Mouse (Mus musculus) forebrain, embryonic 14.5 days (tissue): ENCODE measurements at regions not wholly inside any gene's neighbourhood (a gene's known extent, or its start where the extent isn't known, plus 50 kb on each side); places are given as distances from the start of the nearest gene placed in this dataset.

Source experiments
- ATAC-seq: fragments of 200-750 bp; cut with Nextera tagmentation; 2 replicates; pipeline ENCODE4 v1.8.0; 2017; ENCODE audit warnings: mild to moderate bottlenecking, moderate library complexity
- DNase-seq: peaks from one replicate; pipeline ENCODE4 v3.0.0-alpha.2; 2015; ENCODE audit warnings: low spot score
- H3K27ac ChIP-seq: fragments of 300-500 bp; sonication (generic); 2 replicates; pipeline ENCODE4 v1.5.1; 2014; ENCODE audit warnings: low read depth, mild to moderate bottlenecking, control low read depth, low read length, moderate library complexity
- H3K27me3 ChIP-seq: fragments of 300-500 bp; sonication (generic); replicated peaks from 2 replicates; pipeline ENCODE4 v1.6.1; 2014; ENCODE audit warnings: low read length, control low read depth, mixed read lengths; ENCODE audit not compliant: control insufficient read depth, insufficient read depth
- H3K36me3 ChIP-seq: fragments of 300-500 bp; sonication (generic); 2 replicates; pipeline ENCODE4 v1.6.1; 2014; ENCODE audit warnings: low read length, control low read depth; ENCODE audit not compliant: control insufficient read depth, insufficient read depth
- H3K4me1 ChIP-seq: fragments of 300-500 bp; sonication (generic); 2 replicates; pipeline ENCODE4 v1.6.1; 2014; ENCODE audit warnings: antibody characterized with exemption, low read length, control low read depth; ENCODE audit not compliant: control insufficient read depth, insufficient read depth
- H3K4me2 ChIP-seq: fragments of 300-500 bp; sonication (generic); 2 replicates; pipeline ENCODE4 v1.6.1; 2014; ENCODE audit warnings: mild to moderate bottlenecking, control low read depth, low read length
- H3K4me3 ChIP-seq: fragments of 300-500 bp; sonication (generic); 2 replicates; pipeline ENCODE4 v1.5.1; 2014; ENCODE audit warnings: low read depth, low read length, control low read depth
- H3K9ac ChIP-seq: fragments of 300-500 bp; sonication (generic); 2 replicates; pipeline ENCODE4 v1.6.1; 2014; ENCODE audit warnings: mild to moderate bottlenecking, low read length, control low read depth, moderate library complexity
- H3K9me3 ChIP-seq: fragments of 300-500 bp; sonication (generic); replicated peaks from 2 replicates; pipeline ENCODE4 v1.6.1; 2016; ENCODE audit warnings: low read length, control low read depth, mixed read lengths; ENCODE audit not compliant: control insufficient read depth
- WGBS: fragments of 180-500 bp; shearing (Covaris S2); extraction: QIAGEN DNeasy Blood & Tissue Kit; methylation state at CpG from one replicate; pipeline ENCODE4 v1.1.7; 2014; 5-methylcytosine and 5-hydroxymethylcytosine counted together

GRCm38 (mm10) chr10:126664408-126665083 lies 236.6 kb downstream of the Atp23 start:
- H3K9ac ChIP-seq = no peak overlapping the region
- 0 out of 2 replicates have a peak, but pooled peaks cover 2% of the 10 kb centered on the region for H3K9me3 ChIP-seq
- H3K4me3 ChIP-seq = no peak overlapping the region
- no peak overlapping the region for H3K4me2 ChIP-seq
- ATAC-seq = no peak
- H3K27me3 ChIP-seq = no peaks in the 10 kb centered on the region
- H3K36me3 ChIP-seq = no peaks in the 10 kb centered on the region
- DNase-seq = no peak
- 74% methylated on average over 13 of the region's 13 CpGs for WGBS
- no peak overlapping the region for H3K27ac ChIP-seq
- no peaks in the 10 kb centered on the region for H3K4me1 ChIP-seq

- DNase-seq = no peak
- no peak overlapping the region for H3K4me3 ChIP-seq
- H3K27ac ChIP-seq = no peak overlapping the region
- H3K4me1 ChIP-seq = no peaks in the 10 kb centered on the region
- 0 out of 2 replicates have a peak, but pooled peaks cover 2% of the 10 kb centered on the region for H3K9me3 ChIP-seq
- 87% methylated on average over 15 of the region's 15 CpGs for WGBS
- no peak for ATAC-seq
- no peaks in the 10 kb centered on the region for H3K27me3 ChIP-seq
- H3K36me3 ChIP-seq = no peaks in the 10 kb centered on the region
- H3K9ac ChIP-seq = no peak overlapping the region
- H3K4me2 ChIP-seq = no peak overlapping the region
Measured at GRCm38 (mm10) chr10:126663461-126664013, 237.6 kb downstream of the Atp23 start.

GRCm38 (mm10) chr10:126662765-126663164 lies 238.4 kb downstream of the Atp23 start:
- no peak overlapping the region for H3K9ac ChIP-seq
- ATAC-seq (no peak), DNase-seq (no peak)
- H3K27ac ChIP-seq = no peak overlapping the region
- no peak overlapping the region for H3K4me3 ChIP-seq
- no peaks in the 10 kb centered on the region for H3K4me1 ChIP-seq
- no peaks in the 10 kb centered on the region for H3K27me3 ChIP-seq
- H3K9me3 ChIP-seq = 0 out of 2 replicates have a peak, but pooled peaks cover 2% of the 10 kb centered on the region
- H3K36me3 ChIP-seq = no peaks in the 10 kb centered on the region
- 96% methylated on average over 6 of the region's 6 CpGs for whole genome bisulfite sequencing
- H3K4me2 ChIP-seq = no peak overlapping the region

GRCm38 (mm10) chr10:126661095-126661615 lies 240.0 kb downstream of the Atp23 start:
- Histone ChIP-seq H3K27ac (no peak overlapping the region), H3K9ac (no peak overlapping the region), H3K4me3 (no peak overlapping the region), H3K9me3 (0 out of 2 replicates have a peak, but pooled peaks cover 2% of the 10 kb centered on the region), H3K4me1 (no peaks in the 10 kb centered on the region), H3K4me2 (no peak overlapping the region), H3K36me3 (no peaks in the 10 kb centered on the region), H3K27me3 (no peaks in the 10 kb centered on the region)
- WGBS = 66% methylated on average over 5 of the region's 5 CpGs
- no peak for DNase-seq
- ATAC-seq = 0 out of 2 replicates have a peak, but pooled peaks have one; percentile 23

- H3K4me2 ChIP-seq = no peak overlapping the region
- H3K9ac ChIP-seq = no peak overlapping the region
- 72% methylated on average over 9 of the region's 9 CpGs for WGBS
- no peaks in the 10 kb centered on the region for H3K27me3 ChIP-seq
- ATAC-seq = no peak
- no peak overlapping the region for H3K4me3 ChIP-seq
- H3K9me3 ChIP-seq = 0 out of 2 replicates have a peak, but pooled peaks cover 2% of the 10 kb centered on the region
- no peak for DNase-seq
- no peak overlapping the region for H3K27ac ChIP-seq
- no peaks in the 10 kb centered on the region for H3K4me1 ChIP-seq
- no peaks in the 10 kb centered on the region for H3K36me3 ChIP-seq
Measured at GRCm38 (mm10) chr10:126660024-126660423, 241.1 kb downstream of the Atp23 start.

GRCm38 (mm10) chr10:126652693-126653092 lies 248.5 kb downstream of the Atp23 start:
- H3K36me3 ChIP-seq = no peaks in the 10 kb centered on the region
- H3K9ac ChIP-seq = no peak overlapping the region
- 86% methylated on average over 3 of the region's 3 CpGs for WGBS
- H3K9me3 ChIP-seq = no peaks in the 10 kb centered on the region
- no peak for DNase-seq
- ATAC-seq = no peak
- no peaks in the 10 kb centered on the region for H3K27me3 ChIP-seq
- no peak overlapping the region for H3K27ac ChIP-seq
- peaks cover 3% of the 10 kb centered on the region; the same call in 1 of the 2 replicates for H3K4me1 ChIP-seq
- H3K4me2 ChIP-seq = no peak overlapping the region
- H3K4me3 ChIP-seq = no peak overlapping the region

GRCm38 (mm10) chr10:126646587-126646986 lies 254.6 kb downstream of the Atp23 start:
- Histone ChIP-seq H3K4me1 (peaks cover 7% of the 10 kb centered on the region), H3K27ac (no peak overlapping the region), H3K9ac (no peak overlapping the region), H3K27me3 (no peaks in the 10 kb centered on the region), H3K4me3 (no peak overlapping the region), H3K36me3 (no peaks in the 10 kb centered on the region), H3K9me3 (no peaks in the 10 kb centered on the region), H3K4me2 (no peak overlapping the region)
- no peak for DNase-seq
- WGBS = 20% methylated on average over 4 of the region's 4 CpGs
- no peak for ATAC-seq

GRCm38 (mm10) chr10:126641792-126642289 lies 259.3 kb downstream of the Atp23 start:
- DNase-seq (peak; percentile 34), ATAC-seq (peak; percentile 32; the same call in 1 of the 2 replicates)
- WGBS = 21% methylated on average over 9 of the region's 9 CpGs
- no peaks in the 10 kb centered on the region for H3K9me3 ChIP-seq
- H3K4me2 ChIP-seq = no peak overlapping the region
- no peak overlapping the region for H3K9ac ChIP-seq
- H3K4me1 ChIP-seq = peaks cover 6% of the 10 kb centered on the region
- no peak overlapping the region for H3K4me3 ChIP-seq
- H3K27me3 ChIP-seq = no peaks in the 10 kb centered on the region
- H3K27ac ChIP-seq = no peak overlapping the region
- no peaks in the 10 kb centered on the region for H3K36me3 ChIP-seq

- Histone ChIP-seq H3K27me3 (no peaks in the 10 kb centered on the region), H3K36me3 (no peaks in the 10 kb centered on the region), H3K27ac (no peak overlapping the region), H3K4me1 (no peaks in the 10 kb centered on the region), H3K4me2 (no peak overlapping the region), H3K9me3 (no peaks in the 10 kb centered on the region), H3K9ac (no peak overlapping the region), H3K4me3 (no peak overlapping the region)
- DNase-seq (peak; percentile 31), ATAC-seq (no peak)
- WGBS = 57% methylated on average over 13 of the region's 13 CpGs
Measured at GRCm38 (mm10) chr10:126634731-126635130, 266.4 kb downstream of the Atp23 start.
